Mouse (Mus musculus) cortical plate, adult 2 months (tissue): ENCODE measurements around the gene Eif2d.

Experiments
- CTCF ChIP-seq: fragments of 200-500 bp; IDR thresholded peaks from 2 replicates; pipeline ENCODE4 v1.5.1; 2011; ENCODE audit warnings: mild to moderate bottlenecking, control low read depth, low read length; ENCODE audit not compliant: insufficient read depth; ENCODE audit errors: extremely low read depth
- POLR2A ChIP-seq: fragments of 200-500 bp; IDR thresholded peaks from 2 replicates; pipeline ENCODE4 v1.6.1; 2011; ENCODE audit warnings: mild to moderate bottlenecking, low read length, control low read depth; ENCODE audit not compliant: insufficient read depth; ENCODE audit errors: extremely low read depth

GRCm38 (mm10) chr1:131137111-131137510 is 15.9 kb upstream of the Eif2d start:
- TF ChIP-seq CTCF (no peak), POLR2A (no peak)
